Mouse (Mus musculus): ENCODE results near the gene Phrf1.
"Not testable (repeated sequence)": the region's sequence is repeated elsewhere in the genome, so short reads cannot be mapped to it uniquely, and the experiment has no call there.

Gene Phrf1

GRCm38 (mm10) chr7:141231551-141231950, 3.0 kb downstream of the Phrf1 start:
- DNase-seq (ENCODE audit: low read depth in 1 of 2, low spot score in 2 of 2), result no peak

- DNase-seq (ENCODE audit: low read depth in 1 of 2, low spot score in 2 of 2), result not testable (repeated sequence)
Observed at GRCm38 (mm10) chr7:141250486-141250885, 21.9 kb downstream of the Phrf1 start.

- DNase-seq (ENCODE audit: low read depth in 1 of 2, low spot score in 2 of 2), result no peak
Observed at GRCm38 (mm10) chr7:141256159-141256558, 27.6 kb downstream of the Phrf1 start.

GRCm38 (mm10) chr7:141261480-141261879, 32.9 kb downstream of the Phrf1 start:
- DNase-seq (ENCODE audit: low read depth in 1 of 2, low spot score in 2 of 2), result no peak

DNA sequence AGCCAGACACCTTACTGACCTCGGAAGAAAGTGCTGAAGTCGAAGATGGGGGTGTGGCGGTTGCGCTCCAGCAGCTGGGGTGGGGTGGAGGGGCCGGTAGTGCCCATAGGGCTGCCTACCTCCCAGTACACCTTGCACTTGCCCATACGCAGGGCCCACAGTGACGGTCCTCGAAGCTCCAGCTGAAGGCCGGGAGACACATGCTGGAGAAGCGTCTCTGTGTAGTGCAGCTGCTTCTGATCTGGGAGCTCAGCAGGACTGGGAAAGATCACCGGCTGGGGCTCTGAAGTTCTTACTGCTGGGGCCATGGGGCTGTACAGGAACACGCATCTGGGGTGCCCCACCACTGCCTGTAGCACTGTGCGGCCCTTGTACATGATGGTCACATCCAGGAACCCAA, 35.1 kb downstream of the Phrf1 start:
- no peak for DNase-seq (ENCODE audit: low read depth in 1 of 2, low spot score in 2 of 2)

GRCm38 (mm10) chr7:141264041-141264700, 35.6 kb downstream of the Phrf1 start:
- DNase-seq (ENCODE audit: low read depth in 1 of 2, low spot score in 2 of 2), result no peak

GRCm38 (mm10) chr7:141264761-141265410, 36.3 kb downstream of the Phrf1 start:
- peak in 1 of 2 experiments; percentile 44 for DNase-seq (ENCODE audit: low read depth in 1 of 2, low spot score in 2 of 2)

DNA sequence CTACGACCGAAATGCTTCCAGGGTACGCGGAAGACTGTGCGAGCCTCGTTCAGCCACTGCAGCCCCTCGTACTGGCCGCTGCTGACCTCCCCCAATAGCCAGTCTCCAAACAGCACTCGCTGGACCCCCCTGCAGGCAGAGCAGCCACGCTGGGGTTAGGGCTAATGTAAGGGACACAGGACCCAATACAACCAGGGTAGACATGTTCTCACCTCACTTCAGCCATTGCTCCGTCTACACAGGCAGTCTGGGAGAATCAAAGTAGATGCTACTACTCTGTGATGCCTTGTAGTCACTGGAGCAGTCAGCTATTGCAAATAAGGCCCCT, 36.8 kb downstream of the Phrf1 start:
- no peak for DNase-seq (ENCODE audit: low read depth in 1 of 2, low spot score in 2 of 2)

GRCm38 (mm10) chr7:141265739-141266561, 37.4 kb downstream of the Phrf1 start, which contains the start of gene Irf7:
Gene Irf7 (minus strand): TSS chr7:141266481.
- peak; percentile 48 to 82 for DNase-seq (ENCODE audit: low read depth in 1 of 2, low spot score in 2 of 2)

- DNase-seq (ENCODE audit: low read depth in 1 of 2, low spot score in 2 of 2), result peak; percentile 54 to 61
Observed at GRCm38 (mm10) chr7:141268466-141269272, 40.1 kb downstream of the Phrf1 start.

GRCm38 (mm10) chr7:141269273-141269545, 40.6 kb downstream of the Phrf1 start:
- peak in 1 of 2 experiments; percentile 21 for DNase-seq (ENCODE audit: low read depth in 1 of 2, low spot score in 2 of 2)

DNA sequence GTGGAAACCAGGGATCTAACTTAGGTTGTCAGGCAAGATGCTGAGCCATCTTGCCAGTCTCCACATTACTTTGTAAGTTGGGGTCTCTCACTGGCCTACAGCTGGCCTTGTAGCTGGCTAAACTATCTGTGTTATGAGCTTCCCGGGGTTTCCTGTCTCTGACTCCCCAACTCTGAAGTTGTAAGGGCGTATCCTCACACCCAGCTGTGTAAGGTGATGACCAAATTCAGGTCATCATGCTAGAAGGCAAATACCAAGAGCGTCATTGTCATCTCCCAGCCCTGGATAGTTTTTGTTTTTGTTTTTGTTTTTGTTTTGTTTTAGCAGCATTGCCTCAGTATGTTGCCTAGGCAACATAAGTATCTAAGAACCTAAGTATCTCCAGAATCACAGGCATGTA, 42.0 kb downstream of the Phrf1 start:
- no peak for DNase-seq (ENCODE audit: low read depth in 1 of 2, low spot score in 2 of 2)

- no peak for DNase-seq (ENCODE audit: low read depth in 1 of 2, low spot score in 2 of 2)
Observed at GRCm38 (mm10) chr7:141275356-141275755, 46.8 kb downstream of the Phrf1 start.

DNA sequence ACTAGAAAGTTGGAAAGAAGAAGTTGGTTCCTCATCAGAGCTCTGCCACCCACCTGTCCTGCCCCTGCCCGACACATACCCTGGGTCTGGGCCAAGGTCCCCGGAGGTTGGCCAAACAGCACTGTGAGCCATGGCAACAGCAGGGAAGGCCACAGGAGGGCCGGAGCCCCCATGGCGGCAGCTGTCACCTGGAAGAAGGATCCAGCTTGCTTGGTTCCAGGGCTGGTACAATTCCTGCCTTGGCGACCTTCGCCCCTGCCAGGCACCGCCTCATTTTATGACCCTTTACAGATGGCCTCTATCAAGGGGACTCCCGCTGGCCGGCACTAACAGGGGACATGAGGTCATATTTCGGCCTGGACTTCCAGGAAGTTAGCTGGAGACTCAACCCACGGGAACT, 48.0 kb downstream of the Phrf1 start, which contains the start of gene Cdhr5:
Gene Cdhr5, minus strand, starts transcription at position 241 of the 400 bp plus-strand sequence.
- DNase-seq (ENCODE audit: low read depth in 1 of 2, low spot score in 2 of 2), result no peak

GRCm38 (mm10) chr7:141277701-141278678, 49.4 kb downstream of the Phrf1 start:
- DNase-seq (ENCODE audit: low read depth in 1 of 2, low spot score in 2 of 2), result no peak

DNA sequence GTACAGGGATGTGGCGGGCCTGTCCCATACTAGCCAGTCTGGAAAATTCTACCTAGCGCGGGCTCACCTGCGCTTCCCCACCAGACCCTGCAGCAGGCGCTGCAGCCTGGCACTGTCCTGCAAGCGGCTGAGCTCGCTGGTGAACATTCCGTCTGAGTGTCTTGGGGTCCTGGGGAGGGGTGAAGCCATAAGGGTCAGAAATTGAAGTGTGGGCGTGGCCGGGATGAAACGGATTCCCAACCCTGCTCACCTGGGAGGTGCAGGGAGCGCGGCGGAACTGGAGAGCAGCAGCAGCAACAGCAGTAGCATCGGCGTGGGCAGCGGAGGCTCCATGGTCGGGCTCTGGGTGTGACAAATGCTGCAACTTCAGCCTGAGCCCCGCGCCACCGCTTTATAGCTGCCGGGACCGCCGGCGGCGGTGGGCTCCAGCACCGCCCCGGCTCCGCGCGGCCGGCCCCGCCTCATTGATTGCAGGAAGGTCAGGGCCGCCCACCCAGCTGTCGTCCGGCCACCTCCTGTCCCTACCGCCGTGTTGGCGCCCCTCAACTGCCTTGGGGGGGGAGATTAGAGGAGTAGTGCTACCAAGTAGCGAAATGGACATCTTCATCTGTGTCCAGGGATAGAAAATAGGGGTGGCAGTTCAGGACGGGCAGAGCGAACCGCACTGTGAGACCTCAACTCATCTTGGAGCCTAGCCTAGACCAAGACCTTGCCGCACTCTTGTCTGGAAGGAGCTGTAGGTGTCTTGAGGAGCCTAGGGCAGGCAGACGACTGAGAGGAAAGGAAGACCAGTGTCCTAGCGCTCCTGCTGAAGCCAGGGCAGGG, 50.4 kb downstream of the Phrf1 start, which contains the start of gene Sct:
Gene Sct, minus strand, starts transcription at position 368 of the 825 bp plus-strand sequence.
- DNase-seq (ENCODE audit: low read depth in 1 of 2, low spot score in 2 of 2), result no peak

DNA sequence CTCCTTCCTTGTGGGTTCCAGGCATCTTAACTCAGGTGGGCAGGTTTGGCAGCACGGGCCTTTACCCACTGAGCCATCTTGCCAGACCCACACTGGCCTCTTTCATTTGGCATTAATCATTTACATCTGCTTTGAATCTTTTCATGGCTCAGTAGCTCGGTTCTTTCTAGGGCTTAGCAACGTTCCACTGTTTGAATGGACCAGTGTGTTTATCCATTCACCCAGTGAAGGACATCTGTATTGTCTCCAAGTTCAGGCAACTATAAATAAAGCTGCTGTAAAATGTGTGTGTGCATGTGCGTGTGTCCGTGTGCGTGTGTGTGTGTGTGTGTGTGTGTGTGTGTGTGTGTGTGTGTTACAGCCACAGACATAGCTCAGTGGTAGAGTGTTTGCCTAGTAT, 52.9 kb downstream of the Phrf1 start:
- DNase-seq (ENCODE audit: low read depth in 1 of 2, low spot score in 2 of 2), result no peak

- DNase-seq (ENCODE audit: low read depth in 1 of 2, low spot score in 2 of 2), result no peak
Observed at GRCm38 (mm10) chr7:141282756-141283155, 54.2 kb downstream of the Phrf1 start.

DNA sequence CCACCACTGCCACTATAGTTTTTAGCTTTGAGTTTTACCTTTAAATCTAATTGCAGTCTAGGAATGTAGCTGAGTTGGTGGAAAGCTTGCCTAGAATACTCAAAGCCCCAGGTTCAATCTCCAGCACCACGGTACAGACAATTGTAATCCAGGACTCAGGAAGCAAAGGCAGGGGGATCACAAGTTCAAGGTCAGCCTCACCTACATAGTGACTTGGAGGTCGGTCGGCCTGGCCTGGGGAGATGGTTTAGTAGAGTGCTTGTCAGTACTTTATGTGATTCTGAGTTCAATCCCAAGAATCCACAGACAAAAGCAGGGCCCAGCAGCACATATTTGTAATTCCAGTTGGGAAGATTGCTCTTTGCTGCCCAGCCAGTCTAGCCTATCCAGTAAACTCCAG, 59.5 kb downstream of the Phrf1 start:
- no peak for DNase-seq (ENCODE audit: low read depth in 1 of 2, low spot score in 2 of 2)

Data from monocyte, adult 2 months (primary cell).